Mouse (Mus musculus): Measurements from ENCODE around the gene Fam83f.

Fam83f gene

DNA sequence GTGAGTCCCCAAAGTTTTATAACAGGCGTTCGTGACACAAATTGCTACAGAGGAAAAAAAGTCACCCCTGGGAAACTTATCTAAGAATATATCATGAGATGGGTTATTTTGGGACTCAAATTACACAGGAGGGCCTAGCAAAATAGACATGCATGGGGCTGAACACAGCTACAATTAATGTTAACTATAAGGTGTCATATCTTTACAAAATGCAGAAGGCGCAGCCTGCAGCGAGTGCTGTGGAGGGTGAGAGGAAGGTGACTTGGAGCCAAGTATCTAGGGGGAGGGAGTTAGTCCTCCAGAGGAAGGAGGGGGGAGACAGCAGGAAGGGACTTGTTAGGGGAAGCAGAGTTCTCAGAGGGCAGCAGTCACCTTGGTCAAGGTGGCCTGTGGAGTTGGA, 7.2 kb upstream of the Fam83f start:
- DNase-seq (ENCODE audit: low read depth, low spot score) = no peak

DNA sequence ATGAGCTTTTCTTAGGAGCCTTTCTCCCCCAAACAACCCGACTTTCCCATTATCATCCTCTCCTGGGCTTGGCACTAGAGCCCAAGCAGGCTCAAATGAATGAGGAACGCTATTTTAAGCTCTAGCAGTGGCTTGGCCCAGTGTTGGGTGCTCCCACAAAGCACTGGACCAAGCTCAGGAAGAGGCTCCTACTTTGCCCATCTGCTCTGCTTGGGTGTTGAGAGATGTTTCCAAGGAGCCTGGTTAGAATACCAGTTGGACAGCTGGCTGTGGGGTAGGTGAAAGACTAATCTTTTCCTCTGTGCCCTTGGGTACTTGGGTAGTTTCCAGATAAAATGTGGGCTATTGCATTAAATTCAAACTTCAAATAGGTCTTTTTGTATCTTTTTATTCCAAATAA, 1.2 kb downstream of the Fam83f start:
- DNase-seq (ENCODE audit: low read depth, low spot score) = no peak

DNA sequence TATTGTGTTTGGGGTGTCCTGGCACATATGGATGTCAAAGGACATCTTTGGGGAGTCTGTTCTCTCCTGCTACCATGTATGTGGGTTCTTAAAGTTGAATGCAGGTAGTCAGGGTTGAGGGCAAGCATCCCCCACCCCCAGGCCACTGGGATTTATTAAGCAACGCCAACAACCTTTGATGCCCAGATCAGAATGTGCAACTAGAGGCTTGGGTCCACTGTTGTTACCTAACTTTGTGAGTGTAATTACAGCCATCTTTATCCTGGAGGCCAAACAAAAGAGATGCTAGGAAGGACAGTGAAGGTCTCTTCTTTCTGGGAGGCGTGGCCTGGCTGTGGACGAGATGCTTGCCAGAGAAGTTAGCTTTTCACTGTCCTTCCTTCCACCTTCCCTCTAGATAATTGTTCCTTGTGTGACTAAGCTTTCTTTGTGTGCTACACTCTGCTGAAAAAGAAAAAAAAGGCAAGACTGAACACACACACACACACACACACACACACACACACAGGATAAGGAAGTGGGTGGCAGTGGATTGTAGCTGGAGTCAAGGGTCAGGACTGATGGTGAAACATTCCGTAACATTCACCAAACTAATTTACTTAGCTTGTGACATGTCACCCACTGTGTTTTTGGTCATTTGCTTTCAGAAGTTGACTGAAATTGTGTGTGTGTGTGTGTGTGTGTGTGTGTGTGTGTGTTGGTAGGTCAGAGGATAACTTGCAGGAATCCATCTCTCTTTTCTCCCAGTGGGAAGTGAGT, 1.9 kb downstream of the Fam83f start:
- DNase-seq (ENCODE audit: low read depth, low spot score) = peak; percentile 70

DNA sequence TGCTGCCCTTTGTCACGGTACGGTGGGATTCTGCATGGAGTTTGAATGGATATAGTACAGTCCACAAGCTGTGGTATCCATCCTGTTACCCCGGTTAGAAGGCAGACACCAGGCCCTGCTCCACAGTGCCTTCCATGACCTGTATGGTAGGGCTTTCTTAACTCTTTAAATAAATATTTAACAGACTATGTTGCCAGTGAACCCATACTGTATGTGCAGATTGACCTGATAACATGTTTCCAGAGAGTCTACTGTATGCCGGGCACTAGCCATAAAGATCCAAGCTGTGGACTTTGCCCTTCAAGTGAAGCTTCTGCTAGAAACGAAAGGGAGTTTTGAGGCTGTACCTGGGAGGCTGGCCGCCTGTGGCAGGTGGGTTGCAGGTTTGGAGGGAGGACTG, 3.1 kb downstream of the Fam83f start:
- no peak for DNase-seq (ENCODE audit: low read depth, low spot score)

DNA sequence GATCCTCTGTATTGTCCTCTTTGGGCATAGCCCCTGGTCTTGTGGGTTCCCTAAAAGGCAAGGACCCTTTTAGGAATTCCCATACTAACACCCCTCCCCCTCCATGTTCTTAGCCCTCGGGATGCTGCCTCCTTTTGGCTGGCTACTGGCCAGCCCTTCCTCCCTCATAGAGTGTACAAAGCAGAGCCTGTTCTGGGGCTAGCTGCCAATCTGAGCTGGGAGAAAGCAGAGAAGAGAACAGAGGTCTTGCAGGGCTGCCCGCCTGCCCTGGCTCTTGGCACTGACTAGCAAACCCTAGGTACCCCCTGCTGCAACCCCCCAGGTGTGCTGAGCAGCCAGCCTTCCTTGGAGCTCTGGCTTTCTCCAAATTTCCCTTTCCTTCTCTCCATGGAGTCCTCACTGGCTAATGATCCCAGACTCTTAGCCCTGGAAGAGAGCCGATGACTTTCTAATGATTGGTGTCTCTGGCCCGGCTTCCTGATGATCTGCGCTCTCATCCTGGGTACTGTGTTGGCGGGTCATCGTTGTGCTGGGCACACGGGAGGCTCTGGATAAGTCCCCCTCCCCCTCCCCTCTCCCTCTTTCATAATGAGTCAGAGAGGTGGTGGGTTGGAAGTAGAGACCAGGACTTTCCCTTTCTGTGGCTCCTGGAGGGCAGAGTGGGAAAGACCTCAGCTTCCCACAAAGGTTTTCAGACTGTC, 8.0 kb downstream of the Fam83f start:
- peak; percentile 22 for DNase-seq (ENCODE audit: low read depth, low spot score)

DNA sequence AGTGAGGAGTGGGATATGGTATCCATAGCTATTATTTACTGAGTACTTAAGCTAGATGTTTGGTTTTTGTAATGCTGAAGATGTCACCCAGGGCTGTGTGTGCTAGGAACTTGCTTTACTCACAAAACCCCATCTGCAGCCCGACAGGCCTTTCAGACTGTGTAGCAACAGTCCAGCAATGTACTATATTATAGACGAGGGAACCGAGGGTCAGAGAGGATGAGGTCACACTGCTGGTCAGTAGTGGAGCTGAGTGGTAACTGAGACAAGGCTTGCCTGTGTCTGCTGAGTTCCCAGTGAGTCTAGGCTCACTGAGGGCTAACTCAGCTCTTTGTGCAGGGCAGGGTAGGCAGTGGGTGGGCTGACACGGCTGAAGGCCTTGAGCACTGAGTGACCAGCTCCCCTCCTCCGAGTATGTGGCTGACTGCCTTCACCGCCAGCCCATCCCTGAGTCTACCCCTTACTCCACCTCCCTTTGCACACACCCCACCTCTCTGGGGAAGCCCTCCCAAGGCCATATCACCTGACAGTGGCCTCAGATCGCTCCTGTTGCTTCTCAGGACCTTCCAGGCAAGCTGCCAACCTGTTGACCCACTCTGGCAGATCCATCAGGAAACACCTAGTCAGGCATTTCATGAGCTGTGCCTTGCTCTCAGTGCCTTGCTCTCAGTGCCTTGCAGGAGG, 8.8 kb downstream of the Fam83f start:
- no peak for DNase-seq (ENCODE audit: low read depth, low spot score)

DNA sequence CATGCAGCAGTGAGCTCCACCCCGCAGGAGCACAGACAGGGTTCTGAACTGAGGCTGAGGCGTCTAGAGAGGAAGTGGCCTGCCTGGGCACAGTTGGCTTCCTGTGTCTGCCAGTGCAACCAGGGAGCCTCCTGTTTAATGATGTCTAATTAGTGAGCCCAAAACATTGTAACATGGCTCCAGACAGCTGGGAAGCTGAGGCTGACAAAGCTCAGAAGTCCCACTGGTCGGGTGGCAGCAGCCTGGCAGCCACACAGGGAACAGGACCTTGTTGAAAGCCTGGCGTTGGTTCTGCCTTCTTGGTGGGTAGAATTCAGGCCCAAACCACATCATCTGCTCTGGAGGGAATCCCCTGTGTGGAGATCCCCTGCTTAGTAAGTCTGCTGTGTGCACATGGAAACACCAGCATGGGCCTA, 9.8 kb downstream of the Fam83f start:
- DNase-seq (ENCODE audit: low read depth, low spot score) = no peak

DNA sequence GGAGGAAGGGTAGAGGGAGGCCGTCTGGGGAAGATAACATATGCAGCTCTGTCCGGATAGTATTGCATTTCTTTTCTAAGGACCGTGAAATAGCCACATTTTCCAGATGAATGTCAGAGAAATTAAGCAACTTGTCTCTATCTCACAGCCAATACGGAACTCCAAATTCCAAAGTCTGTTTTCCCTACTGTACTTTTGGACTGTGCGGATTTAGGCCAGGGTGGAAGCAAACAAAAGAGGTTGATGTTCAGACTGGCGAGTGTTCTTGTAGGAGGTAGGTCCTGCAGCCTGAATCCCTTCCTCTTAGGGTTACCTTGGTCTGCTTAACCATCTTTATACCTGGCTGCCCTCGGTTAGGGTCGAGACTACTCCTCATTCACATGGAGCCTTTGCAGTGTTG, 10.7 kb downstream of the Fam83f start:
- DNase-seq (ENCODE audit: low read depth, low spot score) = no peak

DNA sequence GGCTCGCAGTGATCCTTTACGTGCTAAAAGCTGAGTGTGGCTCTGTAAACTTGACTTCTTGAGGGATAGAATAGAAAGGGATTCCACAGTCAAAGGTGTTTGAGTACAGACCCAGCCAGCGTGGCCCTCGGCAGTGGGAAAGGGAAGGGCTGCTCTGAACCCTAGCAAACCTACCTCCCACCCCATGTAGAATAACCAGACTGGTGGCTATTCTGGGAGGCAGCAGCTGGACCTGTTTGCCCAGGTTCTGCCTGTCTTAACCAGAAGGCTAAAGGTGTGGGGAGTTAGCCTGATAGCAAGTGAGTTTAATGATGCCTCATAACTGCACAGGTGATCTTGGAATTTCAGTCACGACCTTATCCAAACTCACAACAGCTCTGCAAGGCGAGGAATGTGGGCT, 11.5 kb downstream of the Fam83f start:
- no peak for DNase-seq (ENCODE audit: low read depth, low spot score)

DNA sequence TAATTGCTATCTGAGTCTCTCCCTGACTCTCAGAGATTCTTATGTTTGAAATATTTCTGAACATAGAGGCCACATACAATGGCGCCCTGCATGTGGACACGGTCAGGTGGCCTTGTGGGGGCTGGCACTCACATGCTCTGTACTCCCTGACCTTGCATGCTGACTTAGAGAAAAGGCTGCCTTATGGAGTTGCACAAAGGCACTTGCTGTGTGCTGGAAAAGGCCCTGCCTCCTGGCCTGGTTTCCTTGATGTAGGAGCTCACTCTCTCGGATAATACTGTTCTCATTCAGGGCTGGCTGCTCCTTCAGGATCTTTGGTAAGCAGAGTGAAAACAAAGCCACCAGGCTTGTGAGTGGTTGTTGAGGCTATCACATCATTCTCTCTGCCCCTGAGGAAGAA, 12.3 kb downstream of the Fam83f start:
- no peak for DNase-seq (ENCODE audit: low read depth, low spot score)

DNA sequence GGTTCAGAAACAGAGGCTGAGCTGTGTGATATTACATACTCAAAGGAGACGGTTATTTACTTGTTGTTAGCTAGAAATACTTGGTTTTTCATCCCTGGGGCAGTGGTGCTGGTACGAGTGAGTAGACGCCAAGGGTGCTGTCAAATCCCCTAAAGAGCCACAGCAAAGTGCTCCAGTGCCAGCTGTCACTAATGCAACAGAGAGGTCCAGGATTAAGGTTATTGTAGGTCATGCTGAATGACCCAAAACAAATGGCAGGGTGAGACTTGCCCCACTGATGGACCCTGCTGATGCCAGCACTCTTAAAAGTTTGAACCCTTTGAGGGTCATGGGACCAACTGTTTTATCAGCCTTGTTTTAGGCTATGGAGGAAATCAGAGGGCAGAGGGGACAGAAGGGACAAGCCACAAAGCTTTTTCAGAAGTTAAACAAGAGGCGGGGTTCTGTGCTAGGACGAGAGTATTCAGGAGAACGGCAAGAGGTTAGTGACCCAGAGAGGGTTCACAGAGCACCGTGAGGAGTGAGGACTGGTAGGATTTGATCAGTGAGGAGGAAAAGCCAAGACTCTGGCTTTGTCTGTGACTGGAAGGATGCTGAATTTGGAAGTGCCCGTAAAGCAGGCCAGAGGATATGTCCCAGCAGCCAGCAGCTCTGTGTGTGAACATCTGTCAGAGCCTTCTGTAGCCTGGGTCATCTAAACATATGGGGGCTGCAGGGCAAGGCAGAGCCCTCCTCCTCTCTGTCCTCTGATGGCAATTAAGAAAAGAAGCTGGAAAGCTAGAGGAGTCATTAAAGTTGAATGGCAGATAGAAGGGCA, 13.3 kb downstream of the Fam83f start:
- no peak for DNase-seq (ENCODE audit: low read depth, low spot score)

DNA sequence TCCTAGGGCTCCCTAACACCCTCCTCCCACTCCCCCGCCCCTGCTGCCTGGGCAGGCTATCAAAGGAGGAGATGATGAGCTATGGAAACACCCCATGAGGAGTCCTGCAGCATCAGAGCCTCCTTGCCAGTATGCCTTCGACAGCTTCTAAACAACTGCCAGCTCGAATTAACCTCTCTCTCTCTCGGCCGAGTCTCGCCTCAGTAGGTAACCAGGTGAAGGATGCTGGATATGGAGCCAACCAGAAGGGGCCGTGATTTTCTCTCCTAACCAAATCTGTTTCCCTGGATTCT, 13.9 kb downstream of the Fam83f start:
- no peak for DNase-seq (ENCODE audit: low read depth, low spot score)

DNA sequence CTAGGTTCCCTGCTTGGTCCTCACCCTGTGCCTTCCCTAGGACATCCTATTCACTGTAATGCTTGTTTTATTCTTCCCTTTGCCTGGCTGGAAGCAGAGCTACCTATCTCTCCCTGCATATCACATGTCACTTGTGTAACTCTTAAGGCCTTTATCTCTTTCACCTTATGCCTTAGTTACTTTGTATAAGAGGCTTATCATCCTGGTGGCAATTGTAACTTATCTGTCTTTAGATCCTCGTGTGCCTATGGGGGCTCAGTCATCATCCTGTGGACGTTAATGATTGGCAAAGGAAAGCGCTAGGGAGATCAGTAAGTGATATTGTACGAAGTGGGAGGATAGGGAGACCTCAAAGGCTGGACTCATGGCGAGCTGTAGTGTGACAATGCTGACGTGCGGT, 16.9 kb downstream of the Fam83f start:
- no peak for DNase-seq (ENCODE audit: low read depth, low spot score)

DNA sequence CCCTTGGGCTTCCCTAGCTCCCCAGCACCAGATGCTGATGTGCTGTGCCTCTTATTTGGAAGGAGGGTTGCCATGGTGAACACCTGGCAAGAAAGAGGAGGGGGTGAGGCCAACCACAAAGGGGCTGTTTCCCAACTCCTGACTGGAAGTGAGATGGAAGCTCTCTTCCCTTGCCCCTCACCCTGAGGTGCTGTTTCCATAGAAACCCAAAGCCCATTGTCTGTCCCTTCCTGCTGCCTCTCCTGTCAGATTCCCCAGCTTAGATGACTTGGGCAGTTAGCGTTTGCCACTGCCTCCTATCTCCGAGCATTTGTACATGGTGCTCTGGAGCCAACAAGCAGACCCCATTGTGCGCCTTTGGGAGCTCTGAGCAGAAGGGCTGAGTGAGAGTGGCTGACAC, 21.8 kb downstream of the Fam83f start:
- DNase-seq (ENCODE audit: low read depth, low spot score) = no peak

DNA sequence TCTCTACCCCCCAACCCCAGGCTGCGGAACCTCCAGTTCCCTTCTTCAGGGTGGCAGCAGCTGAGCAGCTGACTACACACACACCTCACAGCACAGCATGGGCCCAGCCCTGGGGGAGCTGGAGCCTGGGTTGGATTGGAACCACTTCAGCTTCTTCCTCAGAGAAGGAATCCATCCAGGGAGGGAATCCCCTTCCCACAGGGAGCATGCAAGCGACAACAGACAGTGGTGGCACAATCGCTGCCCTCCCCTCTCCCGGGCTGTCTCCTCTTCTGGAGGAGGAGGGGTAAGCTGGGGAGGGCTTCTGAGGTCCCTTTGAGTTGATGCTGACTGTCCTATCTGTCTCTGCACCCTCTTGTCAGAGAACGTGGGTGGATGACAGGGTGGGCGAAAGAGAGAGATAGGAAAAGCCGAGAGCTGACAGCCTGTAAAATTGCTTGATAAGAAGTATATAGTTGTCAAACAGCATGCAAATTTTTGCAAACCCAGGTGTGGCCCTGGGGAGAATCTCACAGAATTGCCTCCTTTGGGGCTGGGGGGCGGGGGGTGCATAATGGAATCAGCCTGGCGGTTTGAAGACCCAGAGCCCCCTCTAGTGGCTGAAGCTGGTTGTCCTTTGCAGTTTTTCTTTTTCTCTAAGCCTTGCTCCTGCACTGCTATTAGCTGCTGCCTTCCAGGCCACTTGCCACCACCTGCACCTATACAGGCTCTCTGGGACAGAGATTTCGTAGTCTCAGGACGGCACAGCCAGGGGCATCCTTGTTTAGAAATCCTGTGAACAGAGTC, 22.7 kb downstream of the Fam83f start:
- peak; percentile 73 for DNase-seq (ENCODE audit: low read depth, low spot score)

DNA sequence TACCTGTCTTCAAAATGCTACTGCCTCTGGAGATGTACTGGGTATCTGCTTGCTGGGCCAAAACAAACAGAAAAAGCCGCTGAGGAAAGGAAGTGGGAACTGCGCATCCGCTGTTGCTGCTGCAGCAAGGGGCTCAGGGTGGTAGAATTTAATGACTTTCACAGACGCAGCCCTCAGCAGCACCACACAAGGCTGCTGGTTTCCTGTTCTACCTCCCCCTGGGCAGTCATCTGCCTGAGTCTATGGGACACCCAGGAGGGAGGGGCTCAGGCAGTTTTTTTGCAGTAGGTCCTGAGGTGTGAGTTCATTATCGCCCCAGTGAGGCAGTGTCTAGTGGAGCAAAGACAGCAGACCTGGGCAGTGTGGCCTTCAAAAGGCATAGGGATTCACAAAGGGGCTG, 25.9 kb downstream of the Fam83f start:
- no peak for DNase-seq (ENCODE audit: low read depth, low spot score)

DNA sequence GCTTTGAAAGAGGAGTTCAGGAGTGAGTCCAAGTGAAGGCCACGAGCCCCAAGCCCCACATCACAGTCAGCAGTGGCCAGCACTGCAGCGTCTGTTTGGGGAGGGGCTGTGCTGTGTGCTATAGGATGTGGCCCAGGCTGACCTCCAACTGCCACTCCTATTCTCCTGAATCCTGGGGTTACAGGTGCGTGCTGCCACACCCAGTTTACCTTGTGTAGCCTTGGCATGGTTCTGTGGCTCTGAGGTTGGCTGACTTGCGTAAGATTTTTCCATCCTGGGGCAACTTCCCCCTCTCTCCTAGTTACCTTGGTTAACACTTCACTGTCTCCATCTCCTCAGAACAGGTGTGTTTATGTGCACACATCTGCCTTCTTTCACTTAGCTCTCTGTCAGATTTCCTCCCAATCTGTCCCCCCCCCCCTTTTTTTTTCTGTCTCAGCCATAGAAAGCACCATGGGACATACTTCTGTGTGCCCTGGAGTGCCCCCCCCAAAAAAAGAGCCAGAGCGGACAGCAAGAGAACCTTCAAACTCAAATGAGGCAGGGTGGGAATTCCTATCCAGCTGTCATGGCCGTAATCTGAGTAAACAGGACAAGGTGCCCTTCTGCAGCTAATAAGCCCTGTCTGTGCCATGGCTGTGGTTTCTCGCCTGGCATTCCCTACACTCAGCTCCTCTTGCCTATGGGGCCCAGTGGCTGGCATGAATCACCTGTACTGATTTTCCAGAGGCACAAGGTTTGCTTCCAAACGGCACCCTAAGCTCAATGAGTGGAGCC, 30.0 kb downstream of the Fam83f start:
- DNase-seq (ENCODE audit: low read depth, low spot score) = no peak

DNA sequence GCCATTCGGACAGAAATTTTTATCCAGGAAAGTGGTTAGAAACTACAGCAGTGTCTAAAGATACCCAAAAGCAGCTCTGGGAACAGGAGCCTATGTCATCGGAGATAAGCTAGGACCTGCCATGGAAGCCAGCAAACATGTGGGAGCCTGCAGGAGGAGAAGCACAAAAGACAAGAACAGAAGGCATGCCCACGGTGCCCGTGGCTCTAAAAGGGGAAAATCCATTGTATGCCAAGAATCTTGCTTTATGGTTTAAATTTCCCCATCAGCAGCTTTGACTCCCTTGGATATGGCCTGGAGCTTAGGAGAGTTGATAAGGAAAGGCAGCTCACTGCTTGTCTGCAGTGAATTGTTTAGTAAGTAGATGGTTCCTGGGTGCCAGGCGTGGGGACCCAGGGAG, 31.3 kb downstream of the Fam83f start:
- no peak for DNase-seq (ENCODE audit: low read depth, low spot score)

DNA sequence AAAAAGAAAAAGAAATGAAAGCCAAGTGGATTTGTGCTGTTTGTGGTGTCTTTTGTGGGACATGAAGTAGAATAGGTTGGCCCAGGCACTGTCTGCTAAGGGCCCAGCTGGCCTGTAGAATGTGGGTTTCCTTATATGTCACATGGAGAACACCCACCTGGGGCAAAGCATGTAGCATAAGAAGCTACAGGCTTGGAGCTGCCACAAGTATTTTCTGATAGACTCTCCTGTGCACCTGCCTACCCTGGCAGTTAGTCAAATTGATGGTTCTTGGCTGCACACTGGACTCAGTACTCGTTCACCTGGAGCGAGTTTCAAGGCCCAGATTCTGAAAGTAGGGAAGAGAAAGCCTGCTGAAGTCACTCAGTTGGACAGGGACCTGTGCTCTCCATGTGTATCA, 31.8 kb downstream of the Fam83f start:
- no peak for DNase-seq (ENCODE audit: low read depth, low spot score)

DNA sequence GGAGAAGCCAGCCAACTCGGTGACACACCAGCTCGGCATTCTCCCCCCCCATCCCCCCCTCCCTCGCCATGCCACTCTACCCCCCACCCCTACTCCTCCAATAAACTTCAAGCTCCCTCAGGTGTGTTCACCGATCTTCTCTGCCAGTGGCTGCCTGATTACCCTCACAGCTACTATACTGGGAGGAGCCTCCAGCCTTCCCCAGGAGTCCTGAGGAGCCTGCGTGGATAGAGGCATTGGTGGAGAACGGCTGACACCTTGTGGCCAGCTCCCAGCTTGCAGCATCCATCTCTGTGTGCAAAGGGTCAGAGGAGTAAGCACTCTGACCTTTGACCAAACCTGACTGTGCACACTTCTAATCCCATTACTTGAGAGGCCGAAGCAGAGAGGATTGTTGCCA, 32.6 kb downstream of the Fam83f start:
- DNase-seq (ENCODE audit: low read depth, low spot score) = peak; percentile 84

All from 3T3-L1 (cell line).